Mouse (Mus musculus) E14TG2a.4 (cell line): Measurements from ENCODE around the gene Nf1.

Experiments
- CTCF ChIP-seq: conservative IDR thresholded peaks from 2 replicates; pipeline ENCODE4 v1.5.1; 2014; ENCODE audit warnings: low read length
- NANOG ChIP-seq: IDR thresholded peaks from 2 replicates; pipeline ENCODE4 v1.6.1; 2014; ENCODE audit warnings: borderline replicate concordance, low read length, mixed read lengths
- POU5F1 ChIP-seq: IDR thresholded peaks from 2 replicates; pipeline ENCODE4 v1.6.1; 2014; ENCODE audit warnings: low read length, borderline replicate concordance

DNA sequence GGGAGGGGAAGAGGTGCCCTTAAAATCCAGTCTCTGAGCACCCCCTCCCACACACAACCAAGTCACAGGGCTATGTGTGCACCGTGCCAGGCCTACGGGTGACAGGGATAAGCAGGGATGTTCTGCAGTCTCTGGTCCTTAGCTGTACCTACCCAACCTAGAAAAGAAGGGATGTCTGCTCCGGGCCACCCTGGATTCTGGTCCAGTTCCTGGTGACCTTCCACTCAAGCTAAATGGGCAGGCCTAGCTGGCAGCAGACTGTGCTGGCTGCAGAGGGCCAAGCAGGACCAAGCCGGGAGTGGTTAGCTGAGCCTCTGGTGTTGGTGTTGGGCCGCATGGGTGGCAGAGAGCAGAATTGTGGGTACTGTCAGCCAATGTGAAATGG, 252.1 kb downstream of the Nf1 start:
- TF ChIP-seq POU5F1 (no peak), CTCF (no peak), NANOG (no peak)
